Comparison of ENCODE assay signal across 8 mouse cellular contexts in the genomic region with DNA sequence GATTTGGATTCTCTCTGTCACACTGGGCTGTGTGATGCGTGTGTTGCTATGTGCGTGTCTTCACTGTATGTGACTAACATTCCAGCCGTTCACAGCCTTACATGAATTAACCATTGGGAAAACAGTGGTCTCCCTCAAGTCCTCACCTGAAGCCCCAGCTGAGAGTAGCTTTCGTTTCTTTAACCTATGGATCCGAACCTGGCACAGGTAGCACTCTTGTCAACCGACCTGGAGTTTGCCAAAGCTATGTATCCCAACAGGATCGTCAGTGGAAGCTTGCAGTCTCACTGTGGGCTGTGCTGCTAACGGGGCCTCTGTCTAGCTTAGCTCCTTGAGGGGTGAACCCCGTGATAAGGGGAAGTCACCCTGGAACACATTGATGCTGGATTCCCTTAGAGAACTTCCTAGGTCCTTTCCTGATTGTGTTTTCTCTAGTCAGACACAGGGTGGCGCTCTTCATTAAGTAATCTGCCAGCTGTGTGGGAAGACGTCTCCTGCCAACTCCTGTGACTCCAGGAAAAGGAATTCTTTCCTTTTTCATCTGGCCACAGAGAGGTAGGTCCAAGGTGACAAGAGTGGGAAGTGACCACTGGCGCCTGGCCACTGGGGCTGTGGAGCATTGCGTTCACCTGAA. TPM values are rescaled to one million over a fixed set of nuclear protein-coding genes. Genes with fewer than 3 reads are reported as not detected.
DNase-seq lines count a peak whose midpoint lies in the region; ATAC-seq lines count a peak whose summit lies in the region.
"Had no signal": no experiment of that assay in that cellular context is flagged by ENCODE, and none has a peak within 500 bp of the region (broad histone marks: within the 10 kb centered on the region; RNA-seq: fewer than 3 reads in every experiment).

No protein-coding gene starts in this region.

- H3K9me3 ChIP-seq in forebrain, embryonic 12.5 days: no peaks in the 10 kb centered on the region

- H3K27ac ChIP-seq in forebrain, embryonic 12.5 days: peak overlapping the region; percentile 74

- 42% methylated on average over 13 of the region's 13 CpGs for WGBS in forebrain, embryonic 12.5 days
- WGBS in large intestine, adult 2 months: 41% methylated on average over 13 of the region's 13 CpGs

- H3K27me3 ChIP-seq in forebrain, embryonic 12.5 days: no peaks in the 10 kb centered on the region

- H3K4me2 ChIP-seq in forebrain, embryonic 12.5 days: peak overlapping the region; percentile 47

- DNase-seq in NIH3T3 (ENCODE audit: low read depth): peak; percentile 89
- DNase-seq in c-Kit-positive CD71-negative TER-119-negative erythroid progenitor cells, embryonic 14.5 days (ENCODE audit: low read depth): peak; percentile 37
- peak; percentile 74 to 80 for DNase-seq in heart, postnatal 14 days
- DNase-seq in large intestine, adult 2 months (ENCODE audit: low read depth, low spot score): peak; percentile 71
- DNase-seq in lung, postnatal 36 days: peak; percentile 61
- peak; percentile 74 to 78 for DNase-seq in right cerebral cortex, adult 2 months (ENCODE audit: low spot score in 2 of 2)

- peaks cover 15% of the 10 kb centered on the region for H3K4me1 ChIP-seq in forebrain, embryonic 12.5 days

- no peak overlapping the region for H3K9ac ChIP-seq in forebrain, embryonic 12.5 days

- H3K4me3 ChIP-seq in forebrain, embryonic 12.5 days (replicated peaks): no peak overlapping the region

- peak; percentile 87 for ATAC-seq in forebrain, embryonic 12.5 days (ENCODE audit: low FRiP score)

- H3K36me3 ChIP-seq in forebrain, embryonic 12.5 days (replicated peaks): peaks cover 11% of the 10 kb centered on the region

- intact Hi-C loops in heart, postnatal 14 days (cut with DNase I): loop anchor here (1.0 to 5.0 kb wide), 3 partner anchors 127 to 402 kb away; no protein-coding TSS in a partner anchor

RNA-seq across cellular contexts. Expression of a gene that starts 24.2 kb away (rescaled TPM):
- polyA plus RNA-seq in forebrain, embryonic 12.5 days (2016; fragmentation: Nextera tagmentation; extraction: Ambion mirVana): 6.7 and 6.8 TPM in 2 replicates
- 1 to 10 TPM; 1.3 to 1.6 TPM for total RNA-seq in heart, postnatal 14 days (2021)
- 0.27 and 0.49 TPM in 2 replicates for polyA plus RNA-seq in large intestine, adult 2 months (2012; rRNA removed)

RNA-seq across cellular contexts. Expression of a gene that starts 24.2 kb away (rescaled TPM):
- polyA plus RNA-seq in forebrain, embryonic 12.5 days (2016; fragmentation: Nextera tagmentation; extraction: Ambion mirVana): 0.74 TPM in 1 of 2 replicates, not detected in the other
- under 1 TPM in 1 of 2 experiments, not detected in 1; 1.00 TPM for total RNA-seq in heart, postnatal 14 days (2021)
- polyA plus RNA-seq in large intestine, adult 2 months (2012; rRNA removed): not detected in 2 replicates
- total RNA-seq: neutrophil, adult 5-6 weeks had no signal

RNA-seq across cellular contexts. Expression of a gene that starts 24.5 kb away (rescaled TPM):
- polyA plus RNA-seq in forebrain, embryonic 12.5 days (2016; fragmentation: Nextera tagmentation; extraction: Ambion mirVana): 91.1 and 106 TPM in 2 replicates
- total RNA-seq in heart, postnatal 14 days (2021): 10 to 100 TPM; 29.0 to 33.6 TPM
- 28.3 and 33.2 TPM in 2 replicates for polyA plus RNA-seq in large intestine, adult 2 months (2012; rRNA removed)

RNA-seq across cellular contexts. Expression of a gene that starts 55.5 kb away (rescaled TPM):
- polyA plus RNA-seq in forebrain, embryonic 12.5 days (2016; fragmentation: Nextera tagmentation; extraction: Ambion mirVana): 9.0 and 10.8 TPM in 2 replicates
- 1 to 10 TPM; 1.4 to 1.5 TPM for total RNA-seq in heart, postnatal 14 days (2021)
- polyA plus RNA-seq in large intestine, adult 2 months (2012; rRNA removed): 0.88 and 1.6 TPM in 2 replicates

Comparison
In these comparisons a context has a peak if more than half of its experiments do, and no peak if none do; other contexts are left out.
1. DNase-seq: peak in every context shown above with its lines; median percentile 89 in NIH3T3; 77 in heart, postnatal 14 days; 76 in right cerebral cortex, adult 2 months; 71 in large intestine, adult 2 months; 61 in lung, postnatal 36 days; 37 in c-Kit-positive CD71-negative TER-119-negative erythroid progenitor cells, embryonic 14.5 days.